Mouse (Mus musculus) midbrain, embryonic 11.5 days (tissue): ENCODE data around the gene Slc6a5. TPM values are rescaled to one million over a fixed set of nuclear protein-coding genes. Genes with fewer than 3 reads are reported as not detected.

Experiments
- ATAC-seq: fragments of 200-750 bp; cut with Nextera tagmentation; 2 replicates; pipeline ENCODE4 v1.8.0; 2017; ENCODE audit warnings: moderate TSS enrichment, moderate library complexity; ENCODE audit not compliant: low FRiP score
- DNase-seq: peaks from one replicate; pipeline ENCODE4 v3.0.0; 2015; ENCODE audit warnings: low spot score; ENCODE audit errors: missing footprints
- H3K27ac ChIP-seq: fragments of 300-500 bp; sonication (generic); 2 replicates; pipeline ENCODE4 v1.5.1; 2014; ENCODE audit warnings: low read depth, low read length
- H3K27me3 ChIP-seq: fragments of 300-500 bp; sonication (generic); 2 replicates; pipeline ENCODE4 v1.6.1; 2014; ENCODE audit warnings: mild to moderate bottlenecking, low read length, moderate library complexity, mixed read lengths; ENCODE audit not compliant: control insufficient read depth, insufficient read depth
- H3K36me3 ChIP-seq: fragments of 300-500 bp; sonication (generic); 2 replicates; pipeline ENCODE4 v1.6.1; 2014; ENCODE audit warnings: mild to moderate bottlenecking, low read length, moderate library complexity, mixed read lengths; ENCODE audit not compliant: control insufficient read depth, insufficient read depth
- H3K4me1 ChIP-seq: fragments of 300-500 bp; sonication (generic); 2 replicates; pipeline ENCODE4 v1.6.1; 2014; ENCODE audit warnings: low read length; ENCODE audit not compliant: control insufficient read depth, insufficient read depth
- H3K4me2 ChIP-seq: fragments of 300-500 bp; sonication (generic); 2 replicates; pipeline ENCODE4 v1.6.1; 2014; ENCODE audit warnings: mild to moderate bottlenecking, moderate library complexity
- H3K4me3 ChIP-seq: fragments of 300-500 bp; sonication (generic); 2 replicates; pipeline ENCODE4 v1.5.1; 2014; ENCODE audit warnings: low read depth, low read length
- H3K9ac ChIP-seq: fragments of 300-500 bp; sonication (generic); 2 replicates; pipeline ENCODE4 v1.6.1; 2014; ENCODE audit warnings: low read length
- H3K9me3 ChIP-seq: fragments of 300-500 bp; sonication (generic); 2 replicates; pipeline ENCODE4 v1.6.1; 2016; ENCODE audit warnings: low read length; ENCODE audit not compliant: control insufficient read depth
- WGBS: fragments of 180-500 bp; shearing (Covaris S2); extraction: QIAGEN DNeasy Blood & Tissue Kit; methylation state at CpG from one replicate; pipeline ENCODE4 v1.1.7; 2014; 5-methylcytosine and 5-hydroxymethylcytosine counted together
- polyA plus RNA-seq: library from polyadenylated mRNA; unstranded; fragments of >200 nt; fragmentation: Nextera tagmentation; extraction: Ambion mirVana; gene quantifications from 2 replicates; pipeline ENCODE4 v1.2.1, GENCODE M21; 2014

Gene Slc6a5
- polyA plus RNA-seq, 1 experiment from 2014 or later: not detected

DNA sequence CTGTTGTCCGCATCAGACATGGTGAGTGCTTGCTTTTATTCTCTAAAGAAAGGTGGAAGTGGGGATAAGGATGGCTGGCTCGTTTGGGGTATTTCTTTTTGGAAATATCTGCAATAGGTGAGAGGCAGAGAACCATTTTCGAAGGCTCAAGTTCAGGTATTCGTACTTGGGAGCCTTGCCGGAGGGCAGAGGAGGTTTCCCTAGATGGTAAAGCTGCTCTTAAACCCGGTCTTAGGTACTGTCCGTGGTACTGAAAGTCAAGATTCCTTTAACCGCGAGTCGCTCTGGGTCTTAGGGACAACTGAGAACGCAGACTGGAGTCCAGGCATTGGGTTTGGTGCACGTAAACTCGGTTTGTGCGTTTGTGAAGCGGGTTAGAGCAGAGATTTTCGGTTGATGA lies 415 bp downstream of the Slc6a5 start:
- DNase-seq (peak; percentile 98), ATAC-seq (no peak)
- WGBS: 1% methylated on average over 16 of the region's 16 CpGs
- Histone ChIP-seq H3K9ac (no peak overlapping the region), H3K9me3 (no peaks in the 10 kb centered on the region), H3K27me3 (peaks cover 98% of the 10 kb centered on the region), H3K4me3 (no peak overlapping the region), H3K27ac (no peak overlapping the region), H3K4me2 (no peak overlapping the region), H3K4me1 (peaks cover 14% of the 10 kb centered on the region), H3K36me3 (no peaks in the 10 kb centered on the region)

DNA sequence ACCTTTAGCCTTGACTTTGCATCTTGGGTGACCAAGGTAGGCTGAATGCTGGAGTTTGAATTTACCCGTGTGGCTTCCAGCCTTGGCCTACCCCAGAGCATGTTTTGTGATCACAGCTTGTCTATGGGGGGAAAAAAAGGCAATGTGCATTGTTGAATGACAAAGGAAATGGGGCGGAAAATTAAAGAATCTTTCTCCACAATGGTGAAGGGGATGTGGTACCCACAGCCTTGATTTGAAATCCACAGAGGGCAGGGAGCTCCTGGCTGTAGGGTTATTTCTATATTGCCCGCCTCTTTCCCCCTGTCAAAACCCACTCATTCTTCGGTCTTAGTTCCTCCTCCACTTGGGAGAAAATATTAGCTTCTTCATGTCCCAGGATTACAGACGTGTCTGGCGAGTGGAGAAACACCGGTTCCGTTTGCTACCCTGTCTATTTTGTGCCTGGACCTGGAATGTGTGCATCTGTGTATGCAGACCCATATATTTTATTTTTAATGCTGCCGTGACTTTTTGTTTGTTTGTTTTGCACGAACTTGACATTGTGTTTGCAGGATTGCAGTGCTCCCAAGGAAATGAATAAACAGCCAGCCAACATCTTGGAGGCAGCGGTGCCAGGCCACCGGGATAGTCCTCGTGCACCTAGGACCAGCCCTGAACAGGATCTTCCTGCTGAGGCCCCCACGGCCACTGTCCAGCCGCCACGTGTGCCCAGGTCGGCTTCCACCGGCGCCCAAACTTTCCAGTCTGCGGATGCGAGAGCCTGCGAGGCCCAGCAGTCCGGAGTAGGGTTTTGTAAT lies 1.4 kb downstream of the Slc6a5 start:
- Histone ChIP-seq H3K4me3 (peak overlapping the region; percentile 7; the same call in 1 of the 2 replicates), H3K27ac (no peak overlapping the region), H3K4me2 (peak overlapping the region; percentile 13; the same call in 1 of the 2 replicates), H3K36me3 (no peaks in the 10 kb centered on the region), H3K9ac (no peak overlapping the region), H3K4me1 (peaks cover 18% of the 10 kb centered on the region), H3K27me3 (peaks cover 100% of the 10 kb centered on the region), H3K9me3 (no peaks in the 10 kb centered on the region)
- ATAC-seq (no peak), DNase-seq (peak; percentile 93)
- whole genome bisulfite sequencing: 2% methylated on average over 23 of the region's 23 CpGs

DNA sequence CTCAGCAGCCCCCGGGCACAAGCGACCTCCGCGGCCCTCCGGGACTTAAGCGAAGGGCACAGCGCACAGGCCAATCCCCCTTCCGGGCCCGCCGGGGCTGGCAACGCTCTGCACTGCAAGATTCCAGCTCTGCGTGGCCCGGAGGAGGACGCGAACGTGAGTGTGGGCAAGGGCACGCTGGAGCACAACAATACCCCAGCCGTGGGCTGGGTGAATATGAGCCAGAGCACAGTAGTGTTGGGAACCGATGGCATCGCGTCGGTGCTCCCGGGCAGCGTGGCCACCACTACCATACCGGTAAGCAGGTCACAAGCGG lies 2.0 kb downstream of the Slc6a5 start:
- Histone ChIP-seq H3K27ac (no peak overlapping the region), H3K4me1 (peaks cover 18% of the 10 kb centered on the region), H3K9me3 (no peaks in the 10 kb centered on the region), H3K9ac (no peak overlapping the region), H3K27me3 (peaks cover 100% of the 10 kb centered on the region), H3K4me2 (peak overlapping the region; percentile 13; the same call in 1 of the 2 replicates), H3K4me3 (peak overlapping the region; percentile 7; the same call in 1 of the 2 replicates), H3K36me3 (no peaks in the 10 kb centered on the region)
- DNase-seq (peak; percentile 95), ATAC-seq (no peak)
- under 1% methylated on average over 26 of the region's 26 CpGs for WGBS

DNA sequence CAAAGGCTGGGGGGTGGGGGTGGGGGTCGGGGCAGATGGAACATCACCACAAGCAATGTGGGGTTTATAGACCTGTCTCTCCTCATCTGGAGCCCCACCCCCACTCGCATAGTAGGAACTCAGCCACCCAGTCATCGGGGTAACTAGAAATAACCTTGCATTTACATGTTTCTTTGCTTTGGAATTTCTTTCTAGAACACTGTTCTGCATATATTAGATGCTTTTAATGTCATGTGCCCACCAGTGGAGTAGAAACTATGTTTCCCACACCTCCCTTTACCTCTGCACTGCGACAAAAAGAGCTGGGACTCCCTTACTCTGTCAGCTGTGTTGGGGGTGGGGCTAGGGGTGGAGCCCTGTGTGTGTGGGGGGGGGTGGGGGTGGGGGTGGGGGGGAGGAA lies 3.2 kb downstream of the Slc6a5 start:
- H3K4me3 ChIP-seq: no peak overlapping the region
- ATAC-seq: peak; percentile 16; the same call in 1 of the 2 replicates
- H3K4me1 ChIP-seq: peaks cover 14% of the 10 kb centered on the region
- peaks cover 95% of the 10 kb centered on the region for H3K27me3 ChIP-seq
- no peak overlapping the region for H3K9ac ChIP-seq
- no peaks in the 10 kb centered on the region for H3K9me3 ChIP-seq
- no peak for DNase-seq
- no peak overlapping the region for H3K4me2 ChIP-seq
- no peaks in the 10 kb centered on the region for H3K36me3 ChIP-seq
- 1% methylated on average over 4 of the region's 4 CpGs for WGBS
- H3K27ac ChIP-seq: no peak overlapping the region

DNA sequence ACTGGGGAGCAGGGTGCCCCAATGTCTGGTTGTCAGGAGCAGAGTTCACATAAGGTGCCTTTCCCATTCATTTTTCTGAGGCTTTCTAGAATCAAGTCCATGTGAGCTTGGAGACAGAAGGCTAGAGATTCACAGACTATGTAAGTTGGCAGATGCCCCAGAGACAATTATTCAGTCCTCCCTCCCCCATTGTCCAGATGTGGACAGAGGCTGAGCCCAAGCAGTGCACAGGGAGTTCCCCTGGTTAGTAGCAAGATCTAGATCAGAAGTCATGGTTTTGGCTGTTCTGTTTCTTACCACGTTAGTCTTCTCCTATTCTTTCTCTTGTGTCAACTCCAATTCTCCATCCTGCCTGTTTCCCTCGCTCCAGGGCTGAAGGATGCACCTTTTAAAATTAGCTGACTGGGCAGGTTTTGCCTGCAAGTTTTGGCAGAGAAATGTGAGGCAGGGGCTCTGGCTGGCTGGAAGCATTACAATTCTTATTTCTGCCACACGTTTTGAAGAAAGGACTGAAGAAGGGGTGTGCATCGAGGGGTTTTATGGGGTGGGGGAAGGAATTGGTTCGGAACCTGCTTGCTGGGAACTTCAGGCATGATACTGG lies 3.9 kb downstream of the Slc6a5 start:
- Histone ChIP-seq H3K36me3 (no peaks in the 10 kb centered on the region), H3K9me3 (no peaks in the 10 kb centered on the region), H3K9ac (no peak overlapping the region), H3K4me2 (no peak overlapping the region), H3K4me1 (peaks cover 9% of the 10 kb centered on the region), H3K4me3 (no peak overlapping the region), H3K27me3 (peaks cover 91% of the 10 kb centered on the region), H3K27ac (no peak overlapping the region)
- ATAC-seq: no peak
- WGBS: under 1% methylated on average over 5 of the region's 5 CpGs
- DNase-seq: peak; percentile 88

DNA sequence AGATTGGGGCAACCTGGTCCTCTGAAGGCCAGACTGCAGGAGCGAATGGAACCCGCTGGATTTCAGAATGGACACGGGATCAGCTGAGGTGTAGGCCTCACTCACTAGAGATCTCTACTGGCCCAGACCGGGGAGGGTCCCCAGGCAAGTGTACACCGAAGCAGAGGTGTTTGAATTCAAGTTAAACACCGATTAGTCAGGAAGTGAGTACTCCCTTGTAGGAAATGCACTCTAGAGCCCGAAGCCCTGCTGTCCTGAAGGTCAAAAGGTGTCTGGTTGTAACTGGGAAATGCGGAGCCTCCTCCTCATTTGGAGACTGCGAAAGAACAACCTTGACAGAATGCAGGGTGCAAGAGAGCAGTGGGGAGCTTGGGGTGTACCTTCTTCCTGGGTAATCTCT lies 5.0 kb downstream of the Slc6a5 start:
- H3K4me3 ChIP-seq: no peak overlapping the region
- H3K4me2 ChIP-seq: no peak overlapping the region
- H3K27ac ChIP-seq: no peak overlapping the region
- DNase-seq (peak; percentile 90), ATAC-seq (no peak)
- H3K9me3 ChIP-seq: peaks cover 3% of the 10 kb centered on the region; the same call in 1 of the 2 replicates
- peaks cover 82% of the 10 kb centered on the region for H3K27me3 ChIP-seq
- H3K36me3 ChIP-seq: no peaks in the 10 kb centered on the region
- H3K9ac ChIP-seq: no peak overlapping the region
- WGBS: 3% methylated on average over 9 of the region's 9 CpGs
- H3K4me1 ChIP-seq: peaks cover 9% of the 10 kb centered on the region

DNA sequence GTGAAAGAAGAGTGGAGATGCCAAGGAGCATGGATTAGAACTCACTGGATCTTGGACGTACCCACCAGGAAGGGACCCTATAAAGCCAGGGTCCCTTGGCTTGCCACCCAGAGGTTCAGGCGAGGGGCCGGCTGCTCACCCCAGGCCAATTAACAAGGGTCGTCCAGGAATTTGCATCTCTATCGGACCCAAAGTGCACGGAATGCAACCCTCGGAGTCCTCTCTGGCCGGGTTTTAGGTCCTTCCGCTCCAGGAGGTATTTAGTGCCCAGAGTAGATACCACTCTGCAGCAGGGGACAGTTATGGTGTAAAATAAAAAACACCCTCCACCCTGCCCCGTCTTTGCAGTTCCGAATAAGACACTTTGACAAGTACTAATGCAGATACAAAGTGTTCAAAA lies 5.5 kb downstream of the Slc6a5 start:
- ATAC-seq: no peak
- WGBS: 1% methylated on average over 11 of the region's 11 CpGs

DNA sequence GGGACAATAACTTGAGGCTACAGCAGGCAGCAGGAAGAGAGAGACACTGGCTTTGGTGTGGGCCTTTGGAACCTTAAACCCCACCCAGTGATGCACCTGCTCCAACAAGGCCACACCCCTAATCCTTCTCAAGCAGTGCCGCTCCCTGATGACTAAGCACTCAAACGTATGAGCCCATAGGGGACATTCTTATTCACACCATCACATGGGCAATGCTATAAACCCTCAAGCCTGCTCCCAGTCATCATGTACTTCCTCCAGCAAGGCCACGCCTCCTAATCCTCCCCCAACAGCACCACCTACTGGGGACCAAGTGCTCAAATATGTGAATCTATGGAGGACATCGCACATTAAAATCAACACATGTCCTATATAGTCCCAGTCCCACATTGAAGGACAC lies 9.5 kb downstream of the Slc6a5 start:
- Histone ChIP-seq H3K4me1 (peaks cover 7% of the 10 kb centered on the region), H3K27ac (no peak overlapping the region), H3K27me3 (peaks cover 37% of the 10 kb centered on the region), H3K4me3 (no peak overlapping the region), H3K9ac (no peak overlapping the region), H3K4me2 (no peak overlapping the region), H3K9me3 (peaks cover 3% of the 10 kb centered on the region; the same call in 1 of the 2 replicates), H3K36me3 (no peaks in the 10 kb centered on the region)
- no peak for DNase-seq
- no peak for ATAC-seq
- WGBS: 89% methylated on average over 4 of the region's 4 CpGs

More for the DNA sequence above, 5.5 kb downstream of the Slc6a5 start:
- peaks cover 9% of the 10 kb centered on the region for H3K4me1 ChIP-seq
- H3K27me3 ChIP-seq: peaks cover 77% of the 10 kb centered on the region
- H3K4me2 ChIP-seq: peak overlapping the region; percentile 5
- H3K9ac ChIP-seq: no peak overlapping the region
- H3K4me3 ChIP-seq: no peak overlapping the region
- H3K36me3 ChIP-seq: no peaks in the 10 kb centered on the region
- no peak overlapping the region for H3K27ac ChIP-seq
- peak; percentile 89 for DNase-seq
- H3K9me3 ChIP-seq: peaks cover 3% of the 10 kb centered on the region; the same call in 1 of the 2 replicates

DNA sequence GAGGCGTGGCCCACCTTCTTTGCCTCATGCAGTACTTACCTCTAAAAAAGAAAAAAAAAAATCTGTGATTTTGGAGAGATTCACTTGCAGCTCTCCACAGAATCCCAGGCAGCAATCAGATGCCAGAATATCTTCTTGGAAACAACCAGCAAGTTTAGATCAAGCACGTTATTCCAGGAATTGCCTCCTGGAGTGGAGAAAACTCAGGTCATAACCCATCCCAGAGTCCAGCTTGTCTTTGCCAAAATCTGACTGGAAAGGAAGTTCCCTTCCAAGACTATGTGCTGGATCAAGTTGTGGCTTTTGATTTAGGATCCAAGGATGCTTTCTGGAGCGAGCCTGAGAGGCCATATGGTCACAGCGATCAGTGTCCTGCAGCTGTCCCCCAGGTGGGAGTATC lies 10.8 kb downstream of the Slc6a5 start:
- Histone ChIP-seq H3K4me3 (no peak overlapping the region), H3K27ac (no peak overlapping the region), H3K4me2 (no peak overlapping the region), H3K9ac (no peak overlapping the region), H3K9me3 (peaks cover 3% of the 10 kb centered on the region; the same call in 1 of the 2 replicates), H3K4me1 (peaks cover 6% of the 10 kb centered on the region), H3K27me3 (peaks cover 26% of the 10 kb centered on the region), H3K36me3 (no peaks in the 10 kb centered on the region)
- 81% methylated on average over 4 of the region's 4 CpGs for WGBS
- ATAC-seq (no peak), DNase-seq (no peak)
